ENCODE assay signal across 8 mouse cellular contexts in genomic region chr3:145798751-145799188, GRCm38 (mm10). TPM values are rescaled to one million over a fixed set of nuclear protein-coding genes. Genes with fewer than 3 reads are reported as not detected.
A peak's percentile ranks its signal among the peaks of the same experiment; 100 is the strongest.
DNase-seq lines count a peak whose midpoint lies in the region; ATAC-seq lines count a peak whose summit lies in the region.
"Had no signal": no experiment of that assay in that cellular context is flagged by ENCODE, and none has a peak within 500 bp of the region (broad histone marks: within the 10 kb centered on the region; RNA-seq: fewer than 3 reads in every experiment).

No protein-coding gene starts in this region.

- H3K27me3 ChIP-seq in liver, embryonic 16.5 days (ENCODE audit: control insufficient read depth, insufficient read depth, low read depth, low read length): no peaks in the 10 kb centered on the region
- no peaks in the 10 kb centered on the region for H3K27me3 ChIP-seq in limb, embryonic 10.5 days (ENCODE audit: low read depth, poor library complexity, severe bottlenecking)
- H3K27me3 ChIP-seq: limb, embryonic 12.5 days had no signal

- H3K4me3 ChIP-seq in liver, embryonic 16.5 days (ENCODE audit: low read depth, low read length): no peak overlapping the region
- H3K4me3 ChIP-seq in limb, embryonic 10.5 days: no peak overlapping the region
- H3K4me3 ChIP-seq: limb, embryonic 12.5 days had no signal

- peaks cover 3% of the 10 kb centered on the region for H3K4me1 ChIP-seq in liver, embryonic 16.5 days (ENCODE audit: control insufficient read depth, low read depth, low read length)
- peaks cover 42% of the 10 kb centered on the region for H3K4me1 ChIP-seq in limb, embryonic 10.5 days

- no peaks in the 10 kb centered on the region for H3K36me3 ChIP-seq in liver, embryonic 16.5 days (ENCODE audit: control insufficient read depth, insufficient read depth)
- H3K36me3 ChIP-seq in limb, embryonic 10.5 days: no peaks in the 10 kb centered on the region
- H3K36me3 ChIP-seq: limb, embryonic 12.5 days had no signal

- peak; percentile 37 for DNase-seq in adrenal gland, postnatal 10 days
- DNase-seq in heart, adult 18-20 months: peak; percentile 61 to 75
- DNase-seq in kidney, adult 11 months: peak; percentile 77
- no peak for DNase-seq in gastrocnemius, adult 8-10 months (ENCODE audit: low spot score in 2 of 2)
- DNase-seq in limb, embryonic 10.5 days (ENCODE audit: low spot score): no peak

- H3K4me2 ChIP-seq in liver, embryonic 16.5 days (ENCODE audit: low read depth, low read length): no peak overlapping the region
- H3K4me2 ChIP-seq: limb, embryonic 12.5 days had no signal

- ATAC-seq in liver, embryonic 16.5 days (ENCODE audit: low read depth): peak; percentile 85
- ATAC-seq in megakaryocyte-erythroid progenitor cell, adult 5-6 weeks (replicated peaks; ENCODE audit: low FRiP score, low TSS enrichment, poor library complexity, severe bottlenecking): no peak

- WGBS in liver, embryonic 16.5 days (ENCODE audit: insufficient replicate concordance): 8% methylated on average over 6 of the region's 6 CpGs
- 20% methylated on average over 6 of the region's 6 CpGs for WGBS in limb, embryonic 10.5 days

- no peaks in the 10 kb centered on the region for H3K9me3 ChIP-seq in liver, embryonic 16.5 days (replicated peaks; ENCODE audit: control insufficient read depth, low read length)
- H3K9me3 ChIP-seq in limb, embryonic 10.5 days (replicated peaks): no peaks in the 10 kb centered on the region
- H3K9me3 ChIP-seq: limb, embryonic 12.5 days had no signal

- H3K27ac ChIP-seq in liver, embryonic 16.5 days (ENCODE audit: low read length): peak overlapping the region; percentile 41; the same call in 1 of the 2 replicates
- H3K27ac ChIP-seq in limb, embryonic 10.5 days: no peak overlapping the region
- H3K27ac ChIP-seq: limb, embryonic 12.5 days had no signal

- H3K9ac ChIP-seq in liver, embryonic 16.5 days (ENCODE audit: low read depth, low read length): no peak overlapping the region
- H3K9ac ChIP-seq: limb, embryonic 12.5 days had no signal

RNA-seq across cellular contexts. Expression of gene Ddah1, which starts 40.3 kb away (rescaled TPM):
- 10 to 100 TPM; 11.0 to 13.7 TPM for total RNA-seq in adrenal gland, postnatal 10 days (2021)
- 1 to 10 TPM; 6.4 to 8.2 TPM for total RNA-seq in heart, adult 18-20 months (2021)
- 37.9 and 44.7 TPM in 2 replicates for polyA plus RNA-seq in liver, embryonic 16.5 days (2015; fragmentation: Nextera tagmentation; extraction: Ambion mirVana)
- 1 to 10 TPM; 1.7 to 3.0 (median 2.2) TPM for total RNA-seq in gastrocnemius, adult 8-10 months (2022)
- total RNA-seq in megakaryocyte-erythroid progenitor cell, adult 5-6 weeks (2014; fragmentation: Nextera tagmentation): not detected in 2 replicates
- 0.33 and 0.99 TPM in 2 replicates for total RNA-seq in megakaryocyte-erythroid progenitor cell, adult 5-6 weeks (2017)
- polyA plus RNA-seq in limb, embryonic 10.5 days (2016; fragmentation: Nextera tagmentation; extraction: Ambion mirVana): 13.7 and 14.2 TPM in 2 replicates

Comparison
In these comparisons a context has a peak if more than half of its experiments do, and no peak if none do; other contexts are left out.
1. DNase-seq: peak in adrenal gland, postnatal 10 days (single experiment), heart, adult 18-20 months (2 of 2) and kidney, adult 11 months (single experiment); none in gastrocnemius, adult 8-10 months (0 of 2) and limb, embryonic 10.5 days (single experiment).